Mouse (Mus musculus) CH12.LX (cell line): ENCODE results near the gene Ccdc38.
A peak's percentile ranks its signal among the peaks of the same experiment; 100 is the strongest.

Experiments used
- CTCF ChIP-seq, 2 experiments: IDR thresholded peaks in 1 of 2; conservative IDR thresholded peaks in 1 of 2; 2 replicates each; pipeline ENCODE4 v1.5.1; 2011 to 2012; ENCODE audit warnings: low read depth in 2 of 2, low read length in 2 of 2, improper control_type of control experiment in 1 of 2, inconsistent platforms in 1 of 2, mild to moderate bottlenecking in 1 of 2, moderate library complexity in 1 of 2
- KAT2A ChIP-seq: IDR thresholded peaks from 2 replicates; pipeline ENCODE4 v1.6.1; 2012; ENCODE audit warnings: low read length, improper control_type of control experiment, inconsistent platforms; ENCODE audit not compliant: insufficient replicate concordance
- MYC ChIP-seq: IDR thresholded peaks from 2 replicates; pipeline ENCODE4 v1.6.1; 2011; ENCODE audit warnings: low read depth, mild to moderate bottlenecking, improper control_type of control experiment, low read length
- POLR2A ChIP-seq: IDR thresholded peaks from 2 replicates; pipeline ENCODE4 v1.6.1; 2011; ENCODE audit warnings: low read depth, mild to moderate bottlenecking, improper control_type of control experiment, low read length
- POLR2AphosphoS2 ChIP-seq: IDR thresholded peaks from 2 replicates; pipeline ENCODE4 v1.6.1; 2011; ENCODE audit warnings: low read depth, low read length, improper control_type of control experiment
- ZC3H11A ChIP-seq: IDR thresholded peaks from 2 replicates; pipeline ENCODE4 v1.6.1; 2012; ENCODE audit warnings: low read depth, mild to moderate bottlenecking, inconsistent platforms, low read length, improper control_type of control experiment
- ZMIZ1 ChIP-seq: IDR thresholded peaks from 2 replicates; pipeline ENCODE4 v1.6.1; 2012; ENCODE audit warnings: low read depth, mild to moderate bottlenecking, inconsistent platforms, low read length, improper control_type of control experiment

GRCm38 (mm10) chr10:93611419-93612007 lies 71.1 kb downstream of the Ccdc38 start:
- no peak for TF ChIP-seq POLR2AphosphoS2
- TF ChIP-seq CTCF (conservative IDR thresholded peaks at IDR 0.05 in 1 of 2, IDR thresholded peaks at IDR 0.05 in 1 of 2; ENCODE audit: low read depth in 2 of 2, low read length in 2 of 2): peak; percentile 84 to 90
- TF ChIP-seq ZMIZ1: no peak
- TF ChIP-seq ZC3H11A: peak; percentile 17; the same call in 1 of the 2 replicates
- no peak for TF ChIP-seq POLR2A
- TF ChIP-seq MYC: no peak
- TF ChIP-seq KAT2A: no peak
